ENCODE assay signal across 16 mouse cellular contexts in the genomic region with DNA sequence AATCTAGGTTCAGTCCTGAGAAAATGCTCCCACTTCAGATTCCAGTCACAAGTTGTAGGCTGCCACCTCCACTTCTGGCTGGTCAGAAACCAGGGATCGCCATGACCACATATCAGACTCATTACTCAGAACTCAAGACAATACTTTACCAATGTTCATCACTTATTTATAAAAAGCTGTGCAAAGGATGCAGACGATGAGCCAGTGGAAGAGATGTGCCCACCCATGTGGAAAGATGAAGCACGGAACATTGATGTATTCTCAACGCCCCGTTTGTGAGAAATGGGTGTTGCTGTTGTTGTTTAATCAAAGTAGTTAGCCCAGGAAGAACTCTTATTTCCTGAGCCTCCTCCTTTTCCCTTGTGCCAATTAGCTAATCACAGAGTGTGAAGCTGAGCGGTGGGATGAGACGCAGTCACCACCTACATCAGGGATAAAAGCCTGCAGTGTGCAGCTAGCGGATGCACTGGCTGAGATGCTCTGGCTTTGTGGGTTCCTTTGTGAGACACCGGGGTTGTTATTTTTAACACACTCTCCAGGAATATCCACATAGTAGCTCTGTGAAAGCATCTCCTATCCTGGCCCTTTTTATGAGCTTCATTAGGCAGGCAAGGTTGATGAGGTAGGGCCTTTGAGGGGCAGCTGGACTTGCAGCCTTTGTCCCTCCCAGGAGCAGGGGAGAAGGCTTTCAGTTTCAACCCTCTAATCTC. TPM values are rescaled to one million over a fixed set of nuclear protein-coding genes. Genes with fewer than 3 reads are reported as not detected.
A peak's percentile ranks its signal among the peaks of the same experiment; 100 is the strongest.
DNase-seq lines count a peak whose midpoint lies in the region; ATAC-seq and TF ChIP-seq lines count a peak whose summit lies in the region.
"Had no signal": no experiment of that assay in that cellular context is flagged by ENCODE, and none has a peak within 500 bp of the region (broad histone marks: within the 10 kb centered on the region; RNA-seq: fewer than 3 reads in every experiment).

No protein-coding gene starts in this region.

- no peak for TF ChIP-seq POLR2A in heart, adult 2 months (IDR thresholded peaks at IDR 0.05; ENCODE audit: insufficient read depth, low read depth, low read length)

- H3K4me2 ChIP-seq in heart, embryonic 11.5 days, result no peak overlapping the region
- no peak overlapping the region for H3K4me2 ChIP-seq in neural tube, embryonic 12.5 days (replicated peaks)
- H3K4me2 ChIP-seq: lung, embryonic 14.5 days had no signal

- WGBS in heart, embryonic 11.5 days (ENCODE audit: insufficient replicate concordance), result 51% methylated on average over 9 of the region's 9 CpGs
- 34% methylated on average over 9 of the region's 9 CpGs for WGBS in heart, adult 2 months
- WGBS in neural tube, embryonic 12.5 days, result 47% methylated on average over 9 of the region's 9 CpGs
- 50% methylated on average over 9 of the region's 9 CpGs for WGBS in midbrain, embryonic 10.5 days

- 0 out of 2 replicates have a peak overlapping the region, but pooled peaks have one; percentile 22 for H3K27ac ChIP-seq in heart, embryonic 11.5 days (ENCODE audit: low read depth, low read length)
- no peak overlapping the region for H3K27ac ChIP-seq in heart, adult 2 months
- H3K27ac ChIP-seq in neural tube, embryonic 12.5 days, result no peak overlapping the region
- peak overlapping the region; percentile 59 for H3K27ac ChIP-seq in midbrain, embryonic 10.5 days (replicated peaks)

- H3K9me3 ChIP-seq in heart, embryonic 11.5 days (replicated peaks; ENCODE audit: control insufficient read depth, low read length), result no peaks in the 10 kb centered on the region
- H3K9me3 ChIP-seq in neural tube, embryonic 12.5 days, result no peaks in the 10 kb centered on the region
- no peaks in the 10 kb centered on the region for H3K9me3 ChIP-seq in midbrain, embryonic 10.5 days (replicated peaks)

- H3K79me2 ChIP-seq in heart, adult 2 months (replicated peaks; ENCODE audit: control insufficient read depth, insufficient read depth, low read length), result no peaks in the 10 kb centered on the region

- intact Hi-C loops in heart, adult 2 months (cut with DNase I), result no loop called here

- H3K4me1 ChIP-seq in heart, embryonic 11.5 days (ENCODE audit: control insufficient read depth, insufficient read depth, low read length), result peaks cover 22% of the 10 kb centered on the region
- H3K4me1 ChIP-seq in heart, adult 2 months (ENCODE audit: control insufficient read depth, insufficient read depth, low read length), result no peaks in the 10 kb centered on the region
- H3K4me1 ChIP-seq in neural tube, embryonic 12.5 days, result no peaks in the 10 kb centered on the region
- peaks cover 21% of the 10 kb centered on the region for H3K4me1 ChIP-seq in midbrain, embryonic 10.5 days

- DNase-seq in heart, adult 2 months, result no peak
- no peak for DNase-seq in neural tube, embryonic 10.5 days (ENCODE audit: extremely low spot score, low spot score)
- peak; percentile 19 for DNase-seq in midbrain, embryonic 10.5 days (ENCODE audit: low spot score)
- no peak for DNase-seq in c-Kit-positive CD71-positive TER-119-positive erythroid progenitor cells, embryonic 14.5 days (ENCODE audit: low spot score)
- DNase-seq in cerebellum, adult 9-11 months, result no peak
- no peak for DNase-seq in spleen, adult 18-20 months
- DNase-seq: adrenal gland, postnatal 25 days; cerebellum, postnatal 25 days; lung, embryonic 14.5 days had no signal

- TF ChIP-seq CTCF in heart, adult 2 months (IDR thresholded peaks at IDR 0.05), result no peak

- no peak for TF ChIP-seq EP300 in heart, adult 2 months (IDR thresholded peaks at IDR 0.05; ENCODE audit: insufficient read depth, low read depth, low read length)

- H3K36me3 ChIP-seq in heart, embryonic 11.5 days (ENCODE audit: control insufficient read depth, insufficient read depth, low read length), result no peaks in the 10 kb centered on the region
- no peaks in the 10 kb centered on the region for H3K36me3 ChIP-seq in heart, adult 2 months (ENCODE audit: control insufficient read depth, insufficient read depth, low read length)
- no peaks in the 10 kb centered on the region for H3K36me3 ChIP-seq in neural tube, embryonic 12.5 days
- no peaks in the 10 kb centered on the region for H3K36me3 ChIP-seq in midbrain, embryonic 10.5 days

- H3K9ac ChIP-seq in heart, embryonic 11.5 days (ENCODE audit: low read depth, low read length), result no peak overlapping the region
- H3K9ac ChIP-seq in heart, adult 2 months (ENCODE audit: low read depth, low read length), result no peak overlapping the region
- H3K9ac ChIP-seq in neural tube, embryonic 12.5 days, result no peak overlapping the region
- H3K9ac ChIP-seq: lung, embryonic 14.5 days had no signal

- no peak overlapping the region for H3K4me3 ChIP-seq in heart, embryonic 11.5 days (ENCODE audit: low read depth, low read length)
- H3K4me3 ChIP-seq in heart, adult 2 months, result no peak overlapping the region
- no peak overlapping the region for H3K4me3 ChIP-seq in neural tube, embryonic 12.5 days
- no peak overlapping the region for H3K4me3 ChIP-seq in midbrain, embryonic 10.5 days

- H3K27me3 ChIP-seq in heart, embryonic 11.5 days (ENCODE audit: control insufficient read depth, insufficient read depth, low read length), result no peaks in the 10 kb centered on the region
- H3K27me3 ChIP-seq in heart, adult 2 months (ENCODE audit: control insufficient read depth, insufficient read depth, low read length), result no peaks in the 10 kb centered on the region
- no peaks in the 10 kb centered on the region for H3K27me3 ChIP-seq in neural tube, embryonic 12.5 days (replicated peaks)
- H3K27me3 ChIP-seq in midbrain, embryonic 10.5 days (ENCODE audit: low read depth, poor library complexity, severe bottlenecking), result no peaks in the 10 kb centered on the region
- H3K27me3 ChIP-seq: Patski had no signal

- ATAC-seq in heart, embryonic 11.5 days (replicated peaks; ENCODE audit: insufficient number of reproducible peaks, low FRiP score, low TSS enrichment), result no peak
- peak; percentile 21; the same call in 1 of the 2 replicates for ATAC-seq in neural tube, embryonic 12.5 days (ENCODE audit: low FRiP score, low read depth)
- ATAC-seq: Patski had no signal

RNA-seq across cellular contexts. Expression of gene Erv3, which starts 18.8 kb away (rescaled TPM):
- polyA plus RNA-seq in heart, embryonic 11.5 days (2014; fragmentation: Nextera tagmentation; extraction: Ambion mirVana), result not detected in 2 replicates
- total RNA-seq in heart, adult 2 months (2021), result not detected
- polyA plus RNA-seq in heart, adult 2 months (2012; rRNA removed), result not detected in 2 replicates
- polyA plus RNA-seq in neural tube, embryonic 12.5 days (2016; fragmentation: Nextera tagmentation; extraction: Ambion mirVana), result not detected in 2 replicates
- not detected in 2 replicates for polyA plus RNA-seq in midbrain, embryonic 10.5 days (2016; fragmentation: Nextera tagmentation; extraction: Ambion mirVana)
- total RNA-seq: adrenal gland, postnatal 25 days had no signal
- polyA plus RNA-seq: heart, postnatal 0 days; large intestine, adult 2 months; limb, embryonic 11.5 days; lung, embryonic 14.5 days; Patski; stomach, embryonic 14.5 days had no signal

Comparison
In these comparisons a context has a peak if more than half of its experiments do, and no peak if none do; other contexts are left out.
1. H3K27ac ChIP-seq: peak in heart, embryonic 11.5 days (single experiment) and midbrain, embryonic 10.5 days (single experiment); none in heart, adult 2 months (single experiment) and neural tube, embryonic 12.5 days (single experiment).